Mouse (Mus musculus): ENCODE data around the gene Hnrnpk. TPM values are rescaled to one million over a fixed set of nuclear protein-coding genes. Genes with fewer than 3 reads are reported as not detected.
"Not testable (repeated sequence)": the region's sequence is repeated elsewhere in the genome, so short reads cannot be mapped to it uniquely, and the experiment has no call there.

Gene Hnrnpk
- polyA plus RNA-seq, 1 experiment from 2014 or later: 681 TPM

- ATAC-seq (no peak), DNase-seq (ENCODE audit: low spot score) (no peak)
- Histone ChIP-seq H3K4me1 (ENCODE audit: insufficient read depth, low read depth, low read length) (no peaks in the 10 kb centered on the region), H3K9me3 (ENCODE audit: low read length) (no peaks in the 10 kb centered on the region), H3K4me3 (ENCODE audit: low read depth, low read length) (no peak overlapping the region), H3K27me3 (replicated peaks; ENCODE audit: insufficient read depth, low read length) (no peaks in the 10 kb centered on the region), H3K4me2 (replicated peaks; ENCODE audit: low read depth, low read length) (no peak overlapping the region), H3K36me3 (ENCODE audit: insufficient read depth, low read length) (peaks cover 35% of the 10 kb centered on the region), H3K9ac (replicated peaks; ENCODE audit: low read depth) (no peak overlapping the region), H3K27ac (ENCODE audit: low read length) (no peak overlapping the region)
- TF ChIP-seq EP300 (IDR thresholded peaks at IDR 0.05): no peak
- no peak for TF ChIP-seq CTCF (IDR thresholded peaks at IDR 0.05)
- WGBS: 79% methylated on average over 13 of the region's 13 CpGs
These were observed 5.5 kb downstream of the Hnrnpk start for GRCm38 (mm10) chr13:58397651-58398050.

DNA sequence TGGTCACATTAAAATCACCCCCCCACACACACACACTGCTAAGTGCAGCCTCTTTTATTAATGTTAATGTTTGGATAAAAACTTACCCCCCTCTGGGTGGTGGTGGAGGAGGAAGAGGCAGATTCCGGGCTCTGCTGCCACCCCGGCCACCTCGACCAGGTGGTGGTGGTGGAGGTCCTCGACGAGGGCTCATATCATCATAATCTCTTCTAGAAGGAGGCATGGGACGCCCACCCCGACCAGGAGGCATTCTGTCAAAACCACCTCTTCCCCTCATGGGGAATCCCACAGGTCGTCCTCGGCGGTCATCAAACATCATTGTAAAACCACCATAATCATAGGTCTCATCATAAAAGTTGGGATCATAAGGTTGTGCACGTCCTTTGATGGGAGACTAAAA lies 8.8 kb downstream of the Hnrnpk start:
- H3K4me3 ChIP-seq (ENCODE audit: low read depth, low read length); H3K27me3 ChIP-seq (replicated peaks; ENCODE audit: insufficient read depth, low read length); H3K4me2 ChIP-seq (replicated peaks; ENCODE audit: low read depth, low read length); H3K27ac ChIP-seq (ENCODE audit: low read length); ATAC-seq; H3K4me1 ChIP-seq (ENCODE audit: insufficient read depth, low read depth, low read length); H3K9ac ChIP-seq (replicated peaks; ENCODE audit: low read depth); H3K9me3 ChIP-seq (ENCODE audit: low read length); DNase-seq (ENCODE audit: low spot score): not testable (repeated sequence)
- WGBS: 82% methylated on average over 11 of the region's 11 CpGs
- peaks cover 46% of the 10 kb centered on the region for H3K36me3 ChIP-seq (ENCODE audit: insufficient read depth, low read length)

DNA sequence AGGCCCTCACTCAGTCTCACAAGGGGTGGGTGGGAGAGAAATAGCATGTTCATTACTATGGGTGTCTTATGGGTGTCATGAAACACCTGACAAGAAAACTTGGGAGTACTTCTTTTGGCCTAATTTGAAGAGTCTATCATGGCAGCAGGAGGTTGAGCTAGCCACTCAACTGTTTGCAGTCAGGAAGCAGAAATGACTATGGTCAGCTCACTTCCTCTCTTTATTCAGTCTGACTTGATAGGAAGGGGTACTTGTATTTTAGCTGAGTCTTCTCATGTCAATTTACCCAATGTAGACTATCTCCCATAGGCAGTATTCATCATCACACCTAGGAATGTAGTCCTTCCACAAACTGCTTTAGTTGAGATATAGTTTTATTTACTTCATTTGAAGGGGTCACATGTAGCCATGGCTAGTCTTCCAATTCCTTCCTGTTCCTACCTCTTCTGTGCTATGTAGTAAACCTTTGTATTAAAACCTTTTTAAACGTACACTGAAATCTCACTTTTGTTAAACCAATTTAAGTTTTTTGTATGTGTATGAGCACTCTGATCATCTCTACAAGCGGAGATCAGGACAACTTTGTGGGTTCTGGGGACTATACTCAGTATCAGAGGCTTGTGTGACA lies 13.7 kb downstream of the Hnrnpk start:
- Histone ChIP-seq H3K27me3 (replicated peaks; ENCODE audit: insufficient read depth, low read length) (no peaks in the 10 kb centered on the region), H3K9ac (replicated peaks; ENCODE audit: low read depth) (no peak overlapping the region), H3K36me3 (ENCODE audit: insufficient read depth, low read length) (0 out of 2 replicates have a peak, but pooled peaks cover 22% of the 10 kb centered on the region), H3K9me3 (ENCODE audit: low read length) (no peaks in the 10 kb centered on the region), H3K4me1 (ENCODE audit: insufficient read depth, low read depth, low read length) (no peaks in the 10 kb centered on the region), H3K27ac (ENCODE audit: low read length) (no peak overlapping the region), H3K4me2 (replicated peaks; ENCODE audit: low read depth, low read length) (no peak overlapping the region), H3K4me3 (ENCODE audit: low read depth, low read length) (no peak overlapping the region)
- TF ChIP-seq CTCF (IDR thresholded peaks at IDR 0.05): no peak
- no peak for TF ChIP-seq EP300 (IDR thresholded peaks at IDR 0.05)
- DNase-seq (ENCODE audit: low spot score) (no peak), ATAC-seq (no peak)
- 74% methylated on average over 2 of the region's 2 CpGs for WGBS

DNA sequence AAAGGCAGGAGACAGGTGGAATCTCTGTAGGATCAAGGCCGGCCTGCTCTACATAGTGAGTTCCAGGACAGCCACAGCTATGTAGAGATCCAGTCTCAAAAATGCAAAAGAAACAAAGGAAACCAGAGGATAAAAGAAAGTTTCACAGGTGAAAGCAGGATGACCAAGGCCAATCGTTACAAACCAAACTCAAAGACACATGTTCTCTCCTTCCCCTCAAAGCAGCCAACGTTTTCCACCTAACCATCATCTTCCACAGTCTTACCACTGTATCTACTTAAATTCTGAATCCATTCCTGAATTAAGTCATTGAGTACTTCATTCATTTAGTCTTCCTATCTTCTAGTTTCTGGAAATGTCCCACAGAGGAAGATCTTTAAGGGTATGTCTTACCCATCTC lies 14.8 kb downstream of the Hnrnpk start:
- no peak overlapping the region for H3K4me3 ChIP-seq (ENCODE audit: low read depth, low read length)
- TF ChIP-seq CTCF (IDR thresholded peaks at IDR 0.05) (no peak), EP300 (IDR thresholded peaks at IDR 0.05) (no peak)
- H3K4me1 ChIP-seq (ENCODE audit: insufficient read depth, low read depth, low read length): 0 out of 2 replicates have a peak, but pooled peaks cover 4% of the 10 kb centered on the region
- H3K9ac ChIP-seq (replicated peaks; ENCODE audit: low read depth): no peak overlapping the region
- H3K4me2 ChIP-seq (replicated peaks; ENCODE audit: low read depth, low read length): no peak overlapping the region
- no peaks in the 10 kb centered on the region for H3K27me3 ChIP-seq (replicated peaks; ENCODE audit: insufficient read depth, low read length)
- ATAC-seq (no peak), DNase-seq (ENCODE audit: low spot score) (no peak)
- 50% methylated on average over 3 of the region's 3 CpGs for WGBS
- H3K9me3 ChIP-seq (ENCODE audit: low read length): no peaks in the 10 kb centered on the region
- H3K27ac ChIP-seq (ENCODE audit: low read length): no peak overlapping the region
- H3K36me3 ChIP-seq (ENCODE audit: insufficient read depth, low read length): 0 out of 2 replicates have a peak, but pooled peaks cover 13% of the 10 kb centered on the region

GRCm38 (mm10) chr13:58387948-58388347 lies 15.2 kb downstream of the Hnrnpk start:
- Histone ChIP-seq H3K4me1 (ENCODE audit: insufficient read depth, low read depth, low read length) (0 out of 2 replicates have a peak, but pooled peaks cover 4% of the 10 kb centered on the region), H3K9ac (replicated peaks; ENCODE audit: low read depth) (no peak overlapping the region), H3K4me2 (replicated peaks; ENCODE audit: low read depth, low read length) (no peak overlapping the region), H3K27me3 (replicated peaks; ENCODE audit: insufficient read depth, low read length) (no peaks in the 10 kb centered on the region), H3K27ac (ENCODE audit: low read length) (no peak overlapping the region), H3K9me3 (ENCODE audit: low read length) (no peaks in the 10 kb centered on the region), H3K36me3 (ENCODE audit: insufficient read depth, low read length) (0 out of 2 replicates have a peak, but pooled peaks cover 13% of the 10 kb centered on the region), H3K4me3 (ENCODE audit: low read depth, low read length) (no peak overlapping the region)
- WGBS: 6% methylated on average over 7 of the region's 7 CpGs
- ATAC-seq (peak; percentile 72), DNase-seq (ENCODE audit: low spot score) (peak; percentile 92)
- TF ChIP-seq CTCF (IDR thresholded peaks at IDR 0.05) (peak; percentile 87), EP300 (IDR thresholded peaks at IDR 0.05) (no peak)

- H3K4me3 ChIP-seq (ENCODE audit: low read depth, low read length): peak overlapping the region; percentile 69; the same call in 1 of the 2 replicates
- 83% methylated on average over 7 of the region's 7 CpGs for WGBS
- TF ChIP-seq EP300 (IDR thresholded peaks at IDR 0.05) (no peak), CTCF (IDR thresholded peaks at IDR 0.05) (no peak)
- H3K27ac ChIP-seq (ENCODE audit: low read length): no peak overlapping the region
- no peaks in the 10 kb centered on the region for H3K27me3 ChIP-seq (replicated peaks; ENCODE audit: insufficient read depth, low read length)
- H3K9me3 ChIP-seq (ENCODE audit: low read length): no peaks in the 10 kb centered on the region
- no peak overlapping the region for H3K9ac ChIP-seq (replicated peaks; ENCODE audit: low read depth)
- DNase-seq (ENCODE audit: low spot score) (no peak), ATAC-seq (no peak)
- H3K36me3 ChIP-seq (ENCODE audit: insufficient read depth, low read length): peaks cover 20% of the 10 kb centered on the region
- H3K4me1 ChIP-seq (ENCODE audit: insufficient read depth, low read depth, low read length): 0 out of 2 replicates have a peak, but pooled peaks cover 4% of the 10 kb centered on the region
- peak overlapping the region; percentile 93 for H3K4me2 ChIP-seq (replicated peaks; ENCODE audit: low read depth, low read length)
These were observed 17.6 kb downstream of the Hnrnpk start for GRCm38 (mm10) chr13:58385547-58385920.

Measured in lung, postnatal 0 days (tissue).